Mouse (Mus musculus): ENCODE data around the gene Hkdc1.
"Not testable (repeated sequence)": the region's sequence is repeated elsewhere in the genome, so short reads cannot be mapped to it uniquely, and the experiment has no call there.

Hkdc1 gene

DNA sequence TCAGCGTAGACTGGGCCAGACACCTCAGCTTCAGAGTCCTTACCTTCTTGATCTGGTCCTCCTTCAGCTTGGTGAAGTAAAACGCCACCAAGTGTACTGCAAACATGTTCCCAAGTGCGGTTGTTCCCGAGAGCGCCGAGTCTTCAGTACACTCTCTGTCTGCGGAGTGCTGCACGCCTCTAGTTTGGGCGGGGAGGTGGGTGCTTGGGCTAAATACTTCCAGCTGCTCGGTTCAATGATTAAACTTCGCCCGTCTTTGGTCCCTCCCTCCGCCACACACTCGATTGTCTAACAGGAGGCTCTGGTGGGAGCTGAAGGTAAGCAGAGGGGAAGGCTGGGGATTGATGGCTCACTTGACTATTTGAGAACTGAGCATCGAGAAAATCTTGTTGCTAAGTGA lies at the start of gene Hkdc1:
Hkdc1 (minus strand) TSS at position 237 of the 400 bp plus-strand sequence.
- DNase-seq: peak; percentile 67

DNA sequence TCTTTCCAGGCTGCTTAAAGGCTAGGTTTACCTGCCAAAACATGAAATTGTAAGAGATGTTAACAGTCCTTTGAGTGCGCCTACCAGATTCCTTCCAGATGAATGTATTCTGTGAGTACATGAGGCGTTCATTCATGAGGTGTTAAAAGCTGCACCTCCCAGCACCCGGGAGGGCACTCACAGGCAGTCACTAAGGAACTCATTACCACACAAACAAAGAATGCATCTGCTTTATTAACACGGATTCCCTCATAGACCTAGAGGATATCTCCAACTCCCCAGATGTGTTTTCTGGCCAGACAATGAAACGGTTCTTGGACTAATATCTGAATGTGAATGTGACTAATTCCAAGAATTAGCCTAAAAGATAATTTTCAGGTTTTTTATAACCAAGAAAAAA lies 48.8 kb upstream of the Hkdc1 start:
- no peak for DNase-seq

DNA sequence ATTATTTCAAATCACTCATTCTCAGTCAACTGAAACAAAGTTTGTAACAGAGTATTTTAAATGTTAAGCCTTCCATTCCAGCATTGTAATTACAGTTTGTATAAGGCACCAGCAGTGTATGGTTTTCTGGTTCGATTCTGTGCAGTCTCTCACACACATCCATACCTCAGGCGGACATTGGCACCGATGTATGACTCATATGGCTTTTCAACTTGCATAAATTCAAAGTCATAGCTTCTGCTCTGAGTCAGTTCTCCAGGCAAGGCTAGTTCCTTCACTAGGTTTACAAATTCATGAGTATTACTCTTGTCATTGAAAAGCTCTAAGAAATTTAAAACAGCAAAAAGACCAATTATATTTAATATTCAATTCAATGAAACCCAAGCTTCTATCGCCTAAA lies 47.4 kb upstream of the Hkdc1 start:
- DNase-seq: no peak

DNA sequence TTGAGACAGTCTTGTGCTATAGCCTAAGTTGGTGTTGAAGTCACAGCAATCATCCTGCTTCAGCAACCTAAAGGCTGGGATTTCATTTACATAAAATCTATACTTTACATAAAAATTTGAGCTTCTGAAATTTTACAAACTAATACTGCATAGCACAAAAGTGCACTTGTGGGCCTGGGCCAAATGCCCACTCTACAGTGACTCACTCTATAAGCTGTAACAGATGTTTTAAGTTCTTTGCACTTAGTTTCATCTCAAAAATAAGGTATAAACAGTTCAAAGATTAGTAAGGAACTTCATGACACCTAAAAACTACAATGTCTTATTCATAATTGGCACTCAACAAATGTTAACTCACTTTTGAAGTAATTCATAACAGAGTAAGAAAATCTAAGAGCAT lies 39.0 kb upstream of the Hkdc1 start:
- DNase-seq: no peak

DNA sequence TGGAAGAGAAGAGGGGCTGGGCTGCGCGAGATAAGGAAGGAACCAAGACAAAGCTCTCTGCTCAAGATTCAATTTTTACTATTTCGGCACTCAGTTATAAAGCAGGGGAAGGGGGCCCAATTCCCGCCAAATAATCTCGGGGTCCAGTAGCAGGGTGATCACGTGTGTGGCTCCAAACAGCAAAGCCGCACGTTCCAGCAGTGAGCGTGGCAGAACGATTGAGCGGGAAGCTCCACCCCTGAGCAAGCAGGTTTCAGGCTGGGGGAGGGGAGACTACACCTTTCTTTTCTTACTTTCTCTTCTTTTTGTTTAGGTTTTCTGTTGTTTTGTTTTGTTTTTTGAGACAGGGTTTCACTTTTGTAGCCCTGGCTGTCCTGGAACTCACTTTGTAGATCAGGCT lies 29.7 kb upstream of the Hkdc1 start:
- DNase-seq: not testable (repeated sequence)

DNA sequence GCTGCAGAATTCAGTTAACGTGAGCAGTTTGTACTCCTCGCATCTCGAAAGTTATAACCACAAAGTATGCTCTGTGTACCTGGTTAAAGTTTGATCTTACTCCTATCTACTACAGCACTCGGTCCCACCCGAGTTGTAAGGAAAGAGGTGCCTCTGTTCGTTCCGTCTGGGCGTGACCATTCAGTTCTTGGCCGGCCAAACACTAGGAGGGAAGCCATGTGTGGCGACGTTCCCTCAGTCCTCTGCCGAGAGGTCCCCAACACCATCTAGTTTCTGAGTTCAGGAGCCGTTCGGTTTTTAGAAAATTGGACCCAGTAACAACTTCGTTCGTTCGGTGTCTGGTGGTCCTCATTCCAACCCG lies 28.0 kb upstream of the Hkdc1 start:
- DNase-seq: no peak

DNA sequence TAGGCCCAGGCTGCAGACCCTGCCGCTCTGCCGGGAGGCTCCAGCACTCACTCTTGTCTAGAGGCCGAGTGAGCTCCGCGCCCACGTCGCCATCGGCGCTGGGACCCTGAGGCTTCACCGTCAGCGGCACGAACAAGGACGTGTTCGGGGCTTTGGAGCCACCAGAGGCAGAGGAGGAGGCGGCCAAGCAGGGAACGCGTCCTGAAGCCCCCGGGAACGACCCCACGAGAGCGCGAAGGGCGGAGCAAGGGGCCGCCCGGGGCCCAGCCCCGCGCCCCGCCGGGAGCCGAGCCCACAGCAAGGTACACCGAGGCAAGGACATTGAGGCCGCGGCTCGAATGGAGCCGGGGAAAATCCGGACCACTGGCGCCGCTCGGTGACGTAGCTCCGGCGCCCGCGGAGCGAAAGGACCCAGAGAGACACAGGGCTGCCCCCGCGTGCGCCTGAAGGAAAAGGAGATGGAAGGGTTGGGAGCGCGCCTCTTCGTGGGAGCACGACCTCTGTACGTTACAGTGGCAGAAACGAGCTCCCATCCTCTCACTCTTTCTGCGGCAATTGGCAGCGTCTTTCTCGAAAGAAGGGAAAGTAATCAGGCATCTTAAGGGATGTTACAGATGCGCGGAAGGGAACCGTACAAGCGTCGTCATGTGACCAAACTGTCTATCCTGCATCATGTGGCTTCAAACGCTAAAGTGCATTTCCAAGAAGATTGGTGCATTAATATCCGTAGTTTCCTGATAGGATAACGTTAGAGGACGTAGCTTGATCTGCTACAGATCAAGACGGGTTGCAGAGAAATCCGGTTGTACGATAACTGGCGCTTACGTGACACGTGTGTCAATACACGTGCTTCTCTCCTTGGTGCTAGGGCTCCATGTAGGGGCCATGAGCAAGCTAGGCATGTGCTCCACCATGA lies 27.3 kb upstream of the Hkdc1 start, which contains the start of the genes 4930507D05Rik and Supv3l1:
4930507D05Rik (plus strand) TSS at position 126 of the 916 bp plus-strand sequence.
Supv3l1 (minus strand) TSS at position 375 of the 916 bp plus-strand sequence.
- peak; percentile 94 for DNase-seq

DNA sequence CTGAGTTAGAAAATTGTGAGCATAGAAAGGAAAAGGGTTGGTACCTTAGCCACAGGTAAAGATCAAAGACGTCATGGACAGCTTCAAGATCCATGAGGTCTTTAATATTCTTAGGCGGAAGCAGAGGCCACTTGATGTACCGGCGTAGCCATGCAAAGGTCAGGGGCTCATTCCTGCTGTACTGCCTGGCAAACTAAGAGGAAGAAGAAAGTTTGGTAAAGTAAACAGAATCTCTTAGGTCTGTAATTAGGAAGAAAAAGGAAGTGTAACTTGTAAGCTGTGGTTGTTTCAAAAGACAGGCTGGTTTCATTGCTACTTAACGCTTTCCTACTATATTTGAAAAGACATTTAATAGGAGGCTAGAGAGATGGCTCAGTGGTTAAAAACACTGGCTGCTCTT lies 8.1 kb upstream of the Hkdc1 start:
- DNase-seq: no peak

DNA sequence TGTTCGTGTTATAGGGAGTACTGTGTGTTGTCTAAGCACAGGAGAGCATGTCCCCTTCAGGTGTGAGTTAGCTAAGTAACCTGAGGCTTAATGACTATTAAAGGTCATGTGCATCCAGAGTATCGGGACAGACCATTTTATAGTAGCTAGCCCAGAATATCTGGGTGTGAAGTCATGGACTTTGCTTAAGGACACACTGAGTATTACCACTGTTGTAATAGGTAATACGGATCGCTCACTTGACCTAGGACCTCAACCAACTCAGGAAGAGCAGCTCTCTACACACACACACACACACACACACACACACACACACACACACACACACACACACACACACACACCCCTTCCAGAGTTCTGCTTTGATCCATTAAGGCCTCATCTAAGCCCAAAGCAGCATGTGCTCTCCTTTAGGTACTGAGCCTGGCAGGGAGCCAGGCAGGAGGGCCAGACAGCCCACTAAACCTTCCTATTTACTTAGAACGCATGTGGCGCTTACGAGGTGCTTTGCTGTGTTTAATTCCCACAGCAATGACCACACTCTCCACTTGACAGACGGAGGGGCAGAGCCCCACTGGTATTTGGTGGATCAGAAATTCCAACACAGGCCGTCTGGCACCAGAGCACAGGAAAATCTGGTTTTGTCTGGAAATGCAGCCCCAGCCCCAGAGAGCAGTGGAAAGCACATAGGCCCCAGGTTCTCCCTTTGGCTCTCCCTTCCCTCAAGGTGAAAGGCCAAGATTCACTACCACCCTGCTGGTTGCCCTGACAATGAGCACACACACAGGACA lies 3.0 kb upstream of the Hkdc1 start:
- no peak for DNase-seq

DNA sequence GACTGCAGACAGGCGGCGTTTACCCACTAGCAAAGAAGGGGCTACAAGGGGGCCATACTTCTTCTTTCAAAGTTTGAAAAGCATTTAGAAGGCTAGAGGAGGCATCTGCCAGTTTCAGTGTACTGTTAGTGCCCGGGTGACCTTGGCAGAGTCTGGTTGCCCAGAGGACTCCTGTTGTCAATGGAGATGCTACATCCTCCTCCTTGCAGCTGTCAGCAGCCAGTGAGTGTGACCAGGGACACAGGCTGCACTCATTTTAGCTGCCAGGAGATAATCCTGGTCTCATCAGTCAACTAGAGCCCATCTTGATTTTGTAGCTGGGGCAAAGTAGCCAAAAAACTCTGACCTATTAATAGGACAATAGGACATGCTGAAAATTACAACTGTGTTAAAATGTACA lies 1.2 kb downstream of the Hkdc1 start:
- no peak for DNase-seq

DNA sequence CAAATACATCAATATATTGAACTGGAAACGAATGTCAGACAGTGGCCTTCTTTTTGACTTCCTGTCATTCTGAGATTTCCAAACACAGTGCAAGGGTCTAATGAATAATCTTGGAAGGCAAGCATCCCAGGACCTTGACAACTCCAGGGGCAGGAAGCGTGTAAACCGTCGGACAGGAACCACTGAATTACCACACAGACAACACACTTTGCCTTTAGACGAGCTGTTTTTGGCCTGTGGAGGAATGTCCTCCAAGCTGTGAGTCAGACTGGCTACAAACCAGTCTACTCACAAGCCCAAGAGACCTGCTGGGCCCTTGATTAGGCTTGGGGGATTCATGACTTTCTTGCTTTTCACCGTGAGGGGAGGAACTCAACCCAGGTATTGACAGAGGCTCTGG lies 1.9 kb downstream of the Hkdc1 start:
- no peak for DNase-seq

DNA sequence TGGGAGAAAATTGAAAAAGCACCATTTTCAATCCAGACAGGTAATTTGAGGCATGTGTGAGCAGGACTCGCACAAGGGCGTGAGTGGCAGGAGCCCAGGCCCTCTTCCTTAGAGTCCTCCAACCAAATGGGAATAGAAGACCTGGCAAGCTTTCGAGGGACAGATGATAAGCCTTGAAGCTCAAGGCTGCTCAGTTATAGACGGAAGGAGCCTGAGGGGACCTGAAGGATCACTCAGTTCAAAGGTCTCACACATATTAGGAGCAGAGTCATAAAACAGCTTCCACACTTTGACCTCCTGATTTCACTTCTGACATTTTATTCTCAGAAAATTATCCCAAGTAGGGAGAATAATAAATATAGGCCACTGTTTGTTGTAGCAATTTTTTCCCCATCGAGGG lies 2.9 kb downstream of the Hkdc1 start:
- DNase-seq: no peak

DNA sequence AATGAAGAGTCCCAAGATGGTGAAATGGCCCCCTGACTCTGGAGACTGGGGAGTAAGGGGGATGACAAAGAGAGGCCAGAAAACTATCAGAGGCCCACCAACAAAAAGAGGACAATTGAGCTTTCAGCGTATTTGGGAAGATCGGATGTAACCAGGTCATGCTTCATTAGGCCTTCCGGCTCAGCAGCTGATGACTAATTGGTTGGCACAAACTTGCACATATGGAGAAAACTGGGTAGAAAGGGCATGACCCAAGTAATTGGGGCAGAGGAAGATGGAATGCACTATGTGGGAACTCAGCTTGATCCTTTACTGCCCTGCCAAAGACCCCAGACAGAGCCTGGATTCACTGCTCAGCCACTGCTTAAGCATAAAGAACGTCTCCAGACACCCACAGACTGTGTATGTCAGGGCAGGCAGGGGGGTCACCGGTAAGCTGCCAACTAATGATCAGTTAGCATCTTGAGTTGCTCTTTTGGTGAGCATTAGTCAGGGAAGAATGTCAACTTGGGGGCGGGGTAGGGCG lies 3.4 kb downstream of the Hkdc1 start:
- no peak for DNase-seq

DNA sequence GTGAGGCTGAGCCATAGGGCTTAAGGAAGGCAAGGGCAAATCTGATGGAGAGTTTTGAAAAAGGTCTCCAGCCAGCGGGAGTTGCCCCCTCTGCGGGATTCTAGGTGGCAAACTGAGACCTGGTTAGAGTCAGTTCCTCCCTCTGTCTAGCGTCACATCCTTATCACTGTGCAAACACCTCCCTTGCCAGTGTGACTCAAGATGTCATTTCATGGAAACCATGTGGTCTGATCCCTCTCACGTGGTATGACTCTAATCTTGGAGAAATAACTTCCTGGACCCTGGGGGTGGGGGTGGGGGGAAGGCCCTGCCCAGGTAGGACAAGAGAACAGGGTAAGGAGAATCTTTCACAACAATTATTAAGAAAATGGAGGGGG lies 8.7 kb downstream of the Hkdc1 start:
- peak; percentile 68 for DNase-seq

DNA sequence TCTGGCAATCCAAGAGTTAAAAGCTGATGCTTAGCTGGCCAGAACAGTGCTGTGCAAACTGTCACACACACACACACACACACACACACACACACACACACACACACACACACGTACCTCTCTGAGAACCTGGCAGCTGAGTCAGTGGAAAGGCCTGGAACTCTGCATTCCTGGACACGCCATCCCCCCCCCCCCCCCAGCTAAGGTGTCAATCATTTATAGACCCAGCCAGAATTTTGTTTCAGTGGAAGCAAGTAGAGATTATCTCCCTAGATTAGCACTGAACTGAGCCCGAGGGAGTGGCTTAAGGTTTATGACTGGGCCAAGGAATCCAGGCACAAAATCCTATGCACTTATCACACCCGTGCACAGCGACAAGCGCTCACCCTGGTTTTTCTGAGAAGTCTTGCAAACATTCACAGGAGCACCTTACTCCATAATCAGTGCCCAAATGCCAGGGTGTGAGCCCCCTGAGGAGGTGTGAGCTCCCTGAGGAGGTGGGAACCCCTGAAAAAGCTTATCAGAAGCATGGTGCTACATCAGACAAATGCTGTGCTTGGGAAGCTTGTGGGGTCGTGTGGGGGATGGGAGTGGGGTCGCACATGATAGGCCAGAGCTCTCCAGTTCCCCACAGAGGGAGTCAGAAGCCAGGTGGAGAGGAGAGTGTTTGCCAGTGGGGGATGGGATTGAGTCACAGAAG lies 9.2 kb downstream of the Hkdc1 start:
- peak; percentile 44 for DNase-seq

DNA sequence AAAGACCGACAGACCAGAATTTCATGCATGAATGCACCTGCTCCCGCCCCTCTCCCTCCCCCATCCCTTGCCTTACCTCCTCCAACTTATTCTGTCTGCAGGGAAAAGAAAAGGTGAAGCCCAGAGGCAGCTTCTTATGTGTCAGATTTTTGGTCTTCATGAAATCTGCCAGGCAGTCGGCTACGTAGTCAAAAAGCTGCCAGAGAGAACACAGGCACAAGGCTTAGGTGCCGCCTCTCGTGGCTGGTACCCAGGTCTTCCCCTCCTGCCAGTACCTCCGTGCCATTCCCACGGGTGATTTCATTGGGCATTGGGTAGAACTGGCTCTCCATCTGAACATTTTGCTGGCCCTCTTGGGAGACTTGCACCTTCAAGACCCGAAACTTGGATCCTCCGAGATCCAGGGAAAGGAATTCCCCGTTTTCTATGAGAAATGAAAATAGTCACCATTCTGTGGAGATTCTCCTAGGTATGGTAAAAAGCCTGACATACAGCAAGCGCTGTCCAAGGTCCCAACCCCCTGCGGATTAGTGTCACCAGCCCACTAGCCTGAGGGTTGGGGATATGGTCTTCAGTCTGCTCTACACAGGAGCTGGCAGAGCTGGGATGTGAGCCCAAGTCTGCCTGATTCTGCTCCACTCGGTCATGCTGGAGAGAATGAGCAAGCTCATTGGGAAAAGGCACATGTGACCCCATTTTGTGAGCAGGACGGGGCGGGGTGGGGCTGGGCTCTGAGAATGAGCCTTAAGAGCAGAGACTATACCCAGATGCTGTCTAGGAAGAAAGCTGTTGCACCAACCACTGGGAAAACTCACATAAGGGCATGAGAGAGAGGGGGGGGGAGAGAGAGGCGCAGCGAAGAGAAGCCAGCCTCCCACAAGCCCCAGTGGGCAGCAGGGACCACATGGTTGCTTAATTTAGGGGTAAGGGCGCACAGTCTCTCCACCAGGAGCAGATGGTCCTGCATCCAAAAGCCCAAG lies 10.6 kb downstream of the Hkdc1 start:
- no peak for DNase-seq

DNA sequence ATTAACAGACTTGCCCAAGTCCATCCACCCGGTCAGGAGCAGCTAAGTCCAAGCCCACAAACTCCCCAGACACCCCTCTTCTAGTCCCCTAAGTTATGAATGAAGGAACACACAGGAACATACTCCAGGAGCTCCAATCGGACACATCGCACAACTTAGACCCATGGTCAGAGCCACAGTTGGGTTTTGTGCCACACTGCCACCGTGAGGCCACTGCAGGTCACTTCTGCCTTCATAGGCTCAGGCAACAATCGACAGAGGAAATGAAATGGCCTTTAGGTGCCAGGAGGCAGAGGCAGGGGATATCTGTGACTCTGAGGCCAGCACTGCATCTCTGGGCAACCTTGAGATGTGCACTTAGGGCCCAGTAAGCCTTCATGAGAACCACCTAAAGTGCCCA lies 11.3 kb downstream of the Hkdc1 start:
- DNase-seq: peak; percentile 76

DNA sequence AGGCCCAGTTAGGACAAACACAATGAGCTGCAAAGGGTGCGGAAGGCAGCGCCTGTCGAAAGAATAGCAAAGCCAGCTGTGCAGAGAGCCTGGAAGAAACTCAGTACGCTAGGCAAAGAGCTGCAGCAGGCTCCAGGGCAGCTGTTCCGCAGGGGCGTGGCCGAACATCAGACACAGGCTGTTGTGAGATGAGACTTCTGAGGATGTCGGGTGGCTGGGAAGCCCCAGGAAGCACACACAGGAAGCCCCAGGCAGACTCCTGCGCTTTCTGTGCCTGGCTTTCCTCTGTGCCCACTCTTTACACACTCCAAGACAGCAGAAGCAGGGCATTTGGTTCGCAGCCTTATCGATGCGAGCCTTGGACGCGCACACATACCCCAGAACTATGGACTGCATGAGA lies 17.4 kb downstream of the Hkdc1 start:
- DNase-seq: peak; percentile 33

DNA sequence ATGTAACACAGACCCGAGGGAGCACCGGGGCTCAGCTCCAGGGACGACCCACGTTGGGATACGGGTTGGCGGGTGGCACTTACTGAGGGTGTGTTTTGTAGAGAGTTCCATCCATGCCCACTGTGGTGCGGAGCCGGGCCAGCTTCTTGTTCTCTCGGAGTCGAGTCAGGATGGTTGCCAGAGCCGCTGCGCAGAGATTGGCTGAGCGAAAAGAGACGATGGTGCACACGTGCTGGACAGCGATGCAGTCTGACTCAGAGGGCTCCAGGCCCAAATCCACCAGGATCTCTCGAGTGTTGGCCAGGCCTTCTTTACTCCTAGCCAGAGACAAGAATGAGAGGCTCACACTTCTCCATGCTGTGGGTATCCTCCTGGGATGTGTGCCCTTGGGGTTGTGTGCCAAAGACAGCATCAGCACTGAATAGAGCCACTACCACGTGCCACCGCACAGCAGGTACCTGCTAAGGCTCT lies 20.6 kb downstream of the Hkdc1 start:
- no peak for DNase-seq

DNA sequence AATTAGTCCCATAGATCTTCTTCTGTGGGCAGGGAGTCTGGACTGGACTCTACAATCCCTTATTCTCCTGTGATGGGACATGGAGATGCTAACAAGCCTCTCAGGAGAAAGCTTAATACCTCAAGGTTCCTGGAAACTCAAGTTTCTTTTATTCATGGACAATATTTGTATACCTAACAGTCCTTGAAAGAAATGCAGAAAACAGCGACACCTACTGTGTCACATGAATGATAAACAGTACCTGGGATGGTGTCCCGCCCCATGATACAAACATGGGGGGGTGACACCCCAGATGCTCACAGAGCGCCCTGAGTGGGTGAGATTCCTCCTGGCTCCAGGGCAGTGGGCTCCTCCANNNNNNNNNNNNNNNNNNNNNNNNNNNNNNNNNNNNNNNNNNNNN lies 39.3 kb downstream of the Hkdc1 start:
- DNase-seq: no peak

DNA sequence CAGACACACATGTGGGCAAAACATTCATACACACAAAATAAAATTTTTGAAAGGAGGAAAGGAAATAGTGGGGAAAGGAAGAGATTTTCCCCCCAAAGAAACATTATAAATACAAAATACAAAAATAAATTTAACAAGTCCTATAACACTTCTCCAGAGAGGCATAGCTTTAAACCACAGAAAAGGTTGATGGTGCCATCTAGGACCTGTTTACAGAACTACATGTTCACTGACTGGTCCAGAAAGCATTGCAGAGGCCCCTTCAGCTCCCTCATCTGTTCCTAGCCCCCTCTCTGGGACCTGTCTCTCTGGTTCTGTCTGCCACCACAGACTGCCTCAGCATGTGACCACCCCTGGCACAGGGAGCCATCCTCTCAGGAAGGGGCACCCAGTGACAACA lies 41.4 kb downstream of the Hkdc1 start:
- peak; percentile 15 for DNase-seq

DNA sequence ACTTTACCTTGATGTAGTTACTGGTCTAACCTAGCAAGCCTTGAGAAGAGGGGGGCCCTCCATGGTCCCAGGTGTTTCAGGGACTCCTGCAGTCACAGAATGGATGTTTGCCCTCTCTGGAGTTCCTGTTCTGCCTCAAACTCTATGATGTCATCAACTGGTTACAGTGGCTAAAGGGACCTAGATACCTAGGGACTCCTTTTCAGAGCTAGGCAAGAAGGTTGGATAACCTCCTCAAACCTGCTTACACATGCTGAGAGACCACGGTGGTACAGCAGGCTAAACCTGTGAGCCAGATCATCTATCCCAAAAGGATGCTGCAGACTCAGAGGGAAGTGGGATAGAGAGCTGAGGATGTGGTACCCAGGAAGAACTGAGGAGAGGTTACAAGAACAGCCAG lies 42.5 kb downstream of the Hkdc1 start, which contains the start of gene Hk1:
Hk1 (minus strand) TSS at position 101 of the 400 bp plus-strand sequence.
- DNase-seq: no peak

Measured in lung, postnatal 36 days (tissue).